Mouse (Mus musculus): Measurements from ENCODE around the gene Aldh1l2. TPM values are rescaled to one million over a fixed set of nuclear protein-coding genes. Genes with fewer than 3 reads are reported as not detected.

Gene Aldh1l2
- polyA plus RNA-seq, 1 experiment from 2014 or later = 10.5 TPM

GRCm38 (mm10) chr10:83508962-83509660 is 24.8 kb downstream of the Aldh1l2 start:
- Histone ChIP-seq H3K27ac (ENCODE audit: low read depth, low read length) (no peak overlapping the region), H3K4me2 (ENCODE audit: low read length) (no peak overlapping the region), H3K9ac (ENCODE audit: low read length) (no peak overlapping the region), H3K4me3 (ENCODE audit: low read depth, low read length) (no peak overlapping the region), H3K27me3 (replicated peaks; ENCODE audit: control insufficient read depth, insufficient read depth, low read length) (no peaks in the 10 kb centered on the region), H3K4me1 (ENCODE audit: control insufficient read depth, insufficient read depth, low read length) (no peaks in the 10 kb centered on the region), H3K36me3 (ENCODE audit: control insufficient read depth, insufficient read depth, low read length) (peaks cover 41% of the 10 kb centered on the region), H3K9me3 (replicated peaks; ENCODE audit: control insufficient read depth, low read length) (no peaks in the 10 kb centered on the region)
- WGBS = 69% methylated on average over 8 of the region's 8 CpGs
- DNase-seq (ENCODE audit: low spot score) (peak; percentile 11), ATAC-seq (no peak)

- H3K4me1 ChIP-seq (ENCODE audit: control insufficient read depth, insufficient read depth, low read length) = no peaks in the 10 kb centered on the region
- no peak overlapping the region for H3K9ac ChIP-seq (ENCODE audit: low read length)
- DNase-seq (ENCODE audit: low spot score) (no peak), ATAC-seq (no peak)
- no peaks in the 10 kb centered on the region for H3K27me3 ChIP-seq (replicated peaks; ENCODE audit: control insufficient read depth, insufficient read depth, low read length)
- H3K36me3 ChIP-seq (ENCODE audit: control insufficient read depth, insufficient read depth, low read length) = peaks cover 27% of the 10 kb centered on the region
- H3K27ac ChIP-seq (ENCODE audit: low read depth, low read length) = no peak overlapping the region
- no peak overlapping the region for H3K4me3 ChIP-seq (ENCODE audit: low read depth, low read length)
- WGBS = 90% methylated on average over 13 of the region's 13 CpGs
- no peak overlapping the region for H3K4me2 ChIP-seq (ENCODE audit: low read length)
- H3K9me3 ChIP-seq (replicated peaks; ENCODE audit: control insufficient read depth, low read length) = no peaks in the 10 kb centered on the region
Observed at GRCm38 (mm10) chr10:83497321-83497720, 36.6 kb downstream of the Aldh1l2 start.

GRCm38 (mm10) chr10:83490506-83490905 is 43.4 kb downstream of the Aldh1l2 start:
- H3K4me1 ChIP-seq (ENCODE audit: control insufficient read depth, insufficient read depth, low read length) = no peaks in the 10 kb centered on the region
- no peak overlapping the region for H3K4me2 ChIP-seq (ENCODE audit: low read length)
- H3K27ac ChIP-seq (ENCODE audit: low read depth, low read length) = no peak overlapping the region
- no peaks in the 10 kb centered on the region for H3K9me3 ChIP-seq (replicated peaks; ENCODE audit: control insufficient read depth, low read length)
- H3K36me3 ChIP-seq (ENCODE audit: control insufficient read depth, insufficient read depth, low read length) = peaks cover 45% of the 10 kb centered on the region
- ATAC-seq = no peak
- no peak overlapping the region for H3K9ac ChIP-seq (ENCODE audit: low read length)
- DNase-seq (ENCODE audit: low spot score) = no peak
- WGBS = 90% methylated on average over 6 of the region's 6 CpGs
- H3K4me3 ChIP-seq (ENCODE audit: low read depth, low read length) = no peak overlapping the region
- no peaks in the 10 kb centered on the region for H3K27me3 ChIP-seq (replicated peaks; ENCODE audit: control insufficient read depth, insufficient read depth, low read length)

GRCm38 (mm10) chr10:83477286-83477685 is 56.7 kb downstream of the Aldh1l2 start:
- 85% methylated on average over 5 of the region's 5 CpGs for WGBS
- no peak for ATAC-seq
- Histone ChIP-seq H3K4me2 (ENCODE audit: low read length) (no peak overlapping the region), H3K4me1 (ENCODE audit: control insufficient read depth, insufficient read depth, low read length) (no peaks in the 10 kb centered on the region), H3K27me3 (replicated peaks; ENCODE audit: control insufficient read depth, insufficient read depth, low read length) (no peaks in the 10 kb centered on the region), H3K4me3 (ENCODE audit: low read depth, low read length) (no peak overlapping the region), H3K9ac (ENCODE audit: low read length) (no peak overlapping the region), H3K36me3 (ENCODE audit: control insufficient read depth, insufficient read depth, low read length) (no peaks in the 10 kb centered on the region), H3K9me3 (replicated peaks; ENCODE audit: control insufficient read depth, low read length) (no peaks in the 10 kb centered on the region), H3K27ac (ENCODE audit: low read depth, low read length) (no peak overlapping the region)
- no peak for DNase-seq (ENCODE audit: low spot score)

GRCm38 (mm10) chr10:83475226-83475625 is 58.7 kb downstream of the Aldh1l2 start:
- Histone ChIP-seq H3K27me3 (replicated peaks; ENCODE audit: control insufficient read depth, insufficient read depth, low read length) (no peaks in the 10 kb centered on the region), H3K4me2 (ENCODE audit: low read length) (no peak overlapping the region), H3K9ac (ENCODE audit: low read length) (no peak overlapping the region), H3K36me3 (ENCODE audit: control insufficient read depth, insufficient read depth, low read length) (no peaks in the 10 kb centered on the region), H3K4me1 (ENCODE audit: control insufficient read depth, insufficient read depth, low read length) (no peaks in the 10 kb centered on the region), H3K4me3 (ENCODE audit: low read depth, low read length) (no peak overlapping the region), H3K27ac (ENCODE audit: low read depth, low read length) (no peak overlapping the region), H3K9me3 (replicated peaks; ENCODE audit: control insufficient read depth, low read length) (no peaks in the 10 kb centered on the region)
- ATAC-seq (no peak), DNase-seq (ENCODE audit: low spot score) (no peak)
- WGBS = 97% methylated on average over 13 of the region's 13 CpGs

GRCm38 (mm10) chr10:83457531-83457930 is 76.4 kb downstream of the Aldh1l2 start:
- 93% methylated on average over 3 of the region's 3 CpGs for WGBS
- no peak overlapping the region for H3K4me3 ChIP-seq (ENCODE audit: low read depth, low read length)
- H3K4me2 ChIP-seq (ENCODE audit: low read length) = no peak overlapping the region
- H3K27ac ChIP-seq (ENCODE audit: low read depth, low read length) = no peak overlapping the region
- DNase-seq (ENCODE audit: low spot score) (no peak), ATAC-seq (no peak)
- 0 out of 2 replicates have a peak, but pooled peaks cover 2% of the 10 kb centered on the region for H3K36me3 ChIP-seq (ENCODE audit: control insufficient read depth, insufficient read depth, low read length)
- H3K9ac ChIP-seq (ENCODE audit: low read length) = no peak overlapping the region
- no peaks in the 10 kb centered on the region for H3K4me1 ChIP-seq (ENCODE audit: control insufficient read depth, insufficient read depth, low read length)
- peaks cover 14% of the 10 kb centered on the region; the same call in 1 of the 2 replicates for H3K9me3 ChIP-seq (replicated peaks; ENCODE audit: control insufficient read depth, low read length)
- no peaks in the 10 kb centered on the region for H3K27me3 ChIP-seq (replicated peaks; ENCODE audit: control insufficient read depth, insufficient read depth, low read length)

- WGBS = 91% methylated on average over 7 of the region's 7 CpGs
- Histone ChIP-seq H3K4me2 (ENCODE audit: low read length) (no peak overlapping the region), H3K9me3 (replicated peaks; ENCODE audit: control insufficient read depth, low read length) (peaks cover 15% of the 10 kb centered on the region; the same call in 1 of the 2 replicates), H3K36me3 (ENCODE audit: control insufficient read depth, insufficient read depth, low read length) (no peaks in the 10 kb centered on the region), H3K27ac (ENCODE audit: low read depth, low read length) (no peak overlapping the region), H3K27me3 (replicated peaks; ENCODE audit: control insufficient read depth, insufficient read depth, low read length) (no peaks in the 10 kb centered on the region), H3K4me3 (ENCODE audit: low read depth, low read length) (no peak overlapping the region), H3K4me1 (ENCODE audit: control insufficient read depth, insufficient read depth, low read length) (no peaks in the 10 kb centered on the region), H3K9ac (ENCODE audit: low read length) (no peak overlapping the region)
- ATAC-seq (no peak), DNase-seq (ENCODE audit: low spot score) (no peak)
Observed at GRCm38 (mm10) chr10:83448582-83448981, 85.4 kb downstream of the Aldh1l2 start.

Other genes with a start within 250 kb of the Aldh1l2 start
- 3.6 and 5.3 TPM in 2 replicates for gene Slc41a2, start 196.3 kb downstream of the Aldh1l2 start, polyA plus RNA-seq (2014; fragmentation: Nextera tagmentation; extraction: Ambion mirVana)
- 0.74 and 0.89 TPM in 2 replicates for gene D10Wsu102e, start 173.9 kb downstream of the Aldh1l2 start, polyA plus RNA-seq (2014; fragmentation: Nextera tagmentation; extraction: Ambion mirVana)
- 22.3 and 25.8 TPM in 2 replicates for gene Washc4, start 9.6 kb upstream of the Aldh1l2 start, polyA plus RNA-seq (2014; fragmentation: Nextera tagmentation; extraction: Ambion mirVana)
- gene Appl2, start 114.6 kb upstream of the Aldh1l2 start, polyA plus RNA-seq (2014; fragmentation: Nextera tagmentation; extraction: Ambion mirVana) = 20.2 and 23.2 TPM in 2 replicates
- gene 1500009L16Rik, start 188.7 kb upstream of the Aldh1l2 start, polyA plus RNA-seq (2014; fragmentation: Nextera tagmentation; extraction: Ambion mirVana) = 54.0 and 61.5 TPM in 2 replicates

Measured in forebrain, embryonic 14.5 days (tissue).